In genomic region chr10:111144371-111144959, GRCm38 (mm10) we compare ENCODE assay signal across 15 mouse cellular contexts. TPM values are rescaled to one million over a fixed set of nuclear protein-coding genes. Genes with fewer than 3 reads are reported as not detected.
DNase-seq lines count a peak whose midpoint lies in the region.
"Had no signal": no experiment of that assay in that cellular context is flagged by ENCODE, and none has a peak within 500 bp of the region (broad histone marks: within the 10 kb centered on the region; RNA-seq: fewer than 3 reads in every experiment).

No protein-coding gene starts in this region.

- intact Hi-C loops in heart, postnatal 36 days (cut with DNase I): no loop called here

- DNase-seq in heart, adult 11 months: peak; percentile 31
- DNase-seq in heart, postnatal 36 days: no peak
- DNase-seq in right cerebral cortex, adult 18-20 months: peak; percentile 15
- DNase-seq in right cerebral cortex, postnatal 4 days: no peak
- peak; percentile 78 for DNase-seq in R1 (ENCODE audit: low read depth, low spot score)
- no peak for DNase-seq in gastrocnemius, postnatal 4 days (ENCODE audit: low spot score in 2 of 2)
- DNase-seq in cerebellum, postnatal 36 days: no peak
- DNase-seq: adrenal gland, adult 8-10 months; cerebellum, adult 18-20 months; cerebellum, adult 9-11 months; gastrocnemius, postnatal 36 days; heart, adult 2 months; heart, postnatal 4 days; kidney, adult 11 months; kidney, adult 9 months had no signal

RNA-seq across cellular contexts. Expression of gene Osbpl8, which starts 20.1 kb away (rescaled TPM):
- 10 to 100 TPM; 70.4 to 71.4 TPM for total RNA-seq in heart, postnatal 36 days (2021)
- total RNA-seq in gastrocnemius, postnatal 4 days (2021): 10 to 100 TPM; 22.5 to 24.8 TPM

Comparison
In these comparisons a context has a peak if more than half of its experiments do, and no peak if none do; other contexts are left out.
1. DNase-seq: peak in heart, adult 11 months (single experiment), right cerebral cortex, adult 18-20 months (single experiment) and R1 (single experiment); none in heart, postnatal 36 days (0 of 2), right cerebral cortex, postnatal 4 days (single experiment), gastrocnemius, postnatal 4 days (0 of 2) and cerebellum, postnatal 36 days (0 of 2).